Mouse (Mus musculus) spleen, adult 2 months (tissue): ENCODE measurements around the gene Slc41a3.

ENCODE experiments used
- CTCF ChIP-seq: fragments of 200-500 bp; IDR thresholded peaks from 2 replicates; pipeline ENCODE4 v1.5.1; 2011; ENCODE audit warnings: mild to moderate bottlenecking, inconsistent platforms; ENCODE audit not compliant: insufficient read depth, insufficient read length, insufficient replicate concordance; ENCODE audit errors: extremely low read depth
- POLR2A ChIP-seq: fragments of 200-500 bp; IDR thresholded peaks from 2 replicates; pipeline ENCODE4 v1.6.1; 2011; ENCODE audit warnings: low read depth, low read length, inconsistent platforms

- TF ChIP-seq CTCF, result no peak
- no peak for TF ChIP-seq POLR2A
Observed at GRCm38 (mm10) chr6:90689500-90689899, 85.0 kb downstream of the Slc41a3 start.
